Mouse (Mus musculus): ENCODE measurements at regions not wholly inside any gene's neighbourhood (a gene's known extent, or its start where the extent isn't known, plus 50 kb on each side); places are given as distances from the start of the nearest gene placed in this dataset.

DNA sequence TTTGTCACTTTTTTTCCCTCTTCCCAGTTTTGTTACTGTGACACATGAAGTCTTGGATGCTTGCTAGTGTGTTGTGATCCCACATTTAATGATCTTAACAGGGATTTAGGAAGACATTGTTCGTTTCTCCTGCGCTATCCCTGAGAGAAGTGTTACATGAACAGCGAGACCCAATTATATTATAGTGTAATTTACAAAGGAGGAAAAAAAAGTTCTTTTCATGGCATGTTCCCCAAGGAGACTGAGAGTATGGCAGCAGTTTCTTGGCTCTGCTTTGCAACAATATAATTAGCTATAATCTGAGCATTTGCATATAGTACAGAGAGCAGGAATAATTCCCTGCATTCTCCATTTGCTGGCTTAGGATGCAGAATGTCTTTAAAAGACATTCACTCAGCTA lies 168.6 kb downstream of the Insc start:
- DNase-seq, result no peak

DNA sequence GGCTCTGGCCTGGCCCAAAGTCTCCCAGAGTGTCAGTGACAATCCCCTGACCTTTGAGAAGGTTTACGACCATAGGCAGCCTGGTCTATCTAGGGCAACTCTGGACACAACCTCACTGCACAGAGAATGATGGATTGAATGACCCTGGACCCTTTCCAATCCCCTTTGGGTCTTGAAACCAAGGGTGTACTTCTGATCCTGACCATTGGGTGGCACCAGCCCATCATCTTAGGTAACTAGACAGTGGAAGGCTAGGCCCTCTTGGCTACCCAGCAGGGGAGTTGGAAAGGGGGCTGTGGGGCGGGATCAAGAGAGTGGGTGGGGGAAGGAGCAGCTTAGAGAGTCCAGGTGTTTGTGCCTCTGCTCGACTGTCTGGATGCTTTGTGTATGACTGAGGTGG lies 178.7 kb downstream of the Insc start:
- peak; percentile 62 to 68 for DNase-seq

DNA sequence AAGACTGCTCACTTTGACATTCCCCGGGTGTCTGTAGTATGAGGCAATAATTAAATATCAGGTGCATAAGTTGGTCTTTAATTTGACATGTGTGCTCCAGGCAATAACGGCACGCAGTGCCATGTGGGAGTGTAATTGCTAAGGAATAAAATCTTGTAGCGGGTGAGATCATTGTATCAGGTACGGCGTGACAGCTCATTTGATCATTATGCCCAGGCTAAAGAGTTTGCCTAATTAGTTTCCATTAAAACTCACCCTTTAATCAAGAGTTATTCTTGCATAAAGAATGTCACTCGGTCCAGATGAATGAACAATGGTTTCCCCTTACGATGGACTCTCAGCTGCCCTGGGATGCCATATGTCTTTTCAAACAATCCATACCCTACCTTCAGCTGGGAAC lies 190.4 kb downstream of the Insc start:
- DNase-seq, result no peak

DNA sequence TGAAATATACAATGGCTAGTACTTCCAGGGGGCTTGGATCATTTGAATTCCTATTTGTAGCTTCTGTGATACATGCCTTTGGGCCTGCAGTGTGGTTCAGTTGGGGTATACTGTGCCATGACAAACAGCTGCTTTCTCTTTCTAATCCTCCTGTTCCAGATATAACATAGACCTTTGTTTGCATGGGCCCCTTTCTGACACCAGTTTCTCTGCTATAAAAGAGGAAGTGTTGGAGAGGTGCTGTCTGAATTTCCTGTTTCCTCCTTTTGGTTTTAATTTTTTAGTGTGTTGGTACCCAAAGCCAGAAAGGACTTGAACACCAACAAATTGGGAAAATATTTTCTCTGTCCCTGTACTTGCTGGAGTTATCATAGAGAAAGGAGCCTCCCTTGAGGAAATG lies 207.3 kb downstream of the Insc start:
- DNase-seq, result no peak

DNA sequence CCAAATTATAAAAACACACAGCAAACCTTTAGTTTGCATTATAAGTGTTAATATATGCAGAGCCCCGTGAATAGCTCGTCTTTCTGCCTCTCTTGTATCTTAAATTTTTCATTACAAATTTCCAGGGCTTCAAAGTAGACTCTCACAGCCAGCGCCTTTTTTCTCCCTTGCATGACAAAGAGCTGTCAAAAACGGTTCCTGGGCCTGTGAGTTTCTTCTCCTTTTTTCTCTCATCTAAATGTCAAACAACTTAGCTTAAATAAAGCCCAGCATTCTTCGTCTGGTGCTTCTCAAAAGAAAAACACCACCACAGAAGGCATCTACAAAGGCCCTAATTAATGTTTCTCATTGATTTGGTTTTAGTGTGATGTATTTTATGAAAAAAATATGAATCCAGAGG lies 219.7 kb downstream of the Insc start:
- no peak for DNase-seq

DNA sequence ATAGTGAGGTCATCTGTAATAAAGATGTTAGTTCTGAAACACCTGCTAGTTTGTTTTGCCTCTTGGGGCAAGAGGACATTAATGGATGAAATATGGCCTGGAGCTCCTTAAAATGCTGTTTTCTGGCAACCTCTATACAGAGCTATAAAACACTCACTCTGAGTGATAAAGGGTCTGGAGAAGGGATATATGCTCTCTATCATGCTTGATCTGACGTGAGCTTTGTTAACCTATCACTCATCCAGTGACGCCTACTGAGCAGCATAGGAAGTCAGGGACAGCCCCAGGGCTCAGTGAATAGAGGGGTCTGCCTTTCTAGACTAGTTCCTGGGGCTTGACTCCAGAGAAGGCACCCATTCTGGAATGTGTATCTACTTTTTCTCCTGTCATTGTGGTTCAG lies 222.4 kb downstream of the Insc start:
- no peak for DNase-seq

DNA sequence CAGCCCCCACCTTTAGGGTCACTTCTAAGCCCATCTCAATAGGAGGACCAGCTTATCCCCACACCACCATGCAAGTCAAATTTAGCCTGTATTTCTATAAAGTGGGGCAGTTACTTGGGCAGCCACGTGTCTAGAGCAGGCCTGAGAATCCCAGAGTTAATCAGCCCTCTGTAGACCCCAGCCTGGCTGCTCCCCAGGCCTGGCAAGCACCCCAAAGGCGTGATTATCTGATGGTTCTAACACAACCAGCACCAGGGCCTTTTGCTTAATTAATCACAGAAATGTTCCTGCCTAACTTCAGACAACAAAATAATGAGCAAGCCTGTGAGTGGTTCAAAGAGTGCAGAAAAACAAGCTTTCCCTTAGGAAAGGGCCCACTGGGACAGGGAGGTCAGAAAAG lies 243.0 kb downstream of the Insc start:
- no peak for DNase-seq

DNA sequence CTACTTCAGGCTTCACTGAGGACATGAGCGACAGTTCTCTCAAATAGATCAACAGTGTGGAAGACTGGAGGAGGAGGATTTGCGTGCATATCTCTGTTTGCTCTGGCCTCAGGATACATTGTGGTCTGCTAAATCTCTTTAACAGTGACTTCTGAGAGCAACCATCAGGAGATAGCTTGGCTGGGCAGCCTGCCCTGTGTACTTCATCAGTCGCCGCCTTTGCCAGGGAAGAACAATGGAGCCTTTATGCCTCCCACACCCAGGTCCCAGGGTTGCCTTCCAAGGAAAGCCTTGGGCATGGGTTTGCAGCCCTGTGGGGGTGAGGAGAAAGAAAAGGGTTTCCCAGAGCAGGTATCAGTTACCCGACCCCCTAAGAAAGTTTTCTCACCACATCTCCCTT lies 247.8 kb downstream of the Insc start:
- DNase-seq, result no peak

DNA sequence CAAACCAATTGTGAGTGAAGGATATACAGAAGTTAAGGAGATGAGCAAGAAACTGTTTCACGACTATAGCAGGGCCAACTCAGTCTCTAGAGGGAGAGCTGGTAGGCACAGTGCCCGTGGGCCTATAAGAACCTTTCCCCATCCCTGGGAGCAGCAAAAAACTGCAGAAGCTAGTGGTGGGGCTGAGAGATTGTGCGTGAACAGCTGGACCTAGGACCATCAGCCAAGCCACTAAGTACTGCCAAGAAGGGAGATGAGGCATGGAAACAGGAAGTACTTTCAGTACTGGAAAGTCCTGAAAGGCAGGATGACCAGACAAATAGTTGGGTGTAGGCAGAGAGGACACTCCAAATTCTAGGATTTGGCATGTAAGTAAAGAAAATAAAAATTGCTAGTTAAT lies 248.9 kb downstream of the Insc start:
- no peak for DNase-seq

DNA sequence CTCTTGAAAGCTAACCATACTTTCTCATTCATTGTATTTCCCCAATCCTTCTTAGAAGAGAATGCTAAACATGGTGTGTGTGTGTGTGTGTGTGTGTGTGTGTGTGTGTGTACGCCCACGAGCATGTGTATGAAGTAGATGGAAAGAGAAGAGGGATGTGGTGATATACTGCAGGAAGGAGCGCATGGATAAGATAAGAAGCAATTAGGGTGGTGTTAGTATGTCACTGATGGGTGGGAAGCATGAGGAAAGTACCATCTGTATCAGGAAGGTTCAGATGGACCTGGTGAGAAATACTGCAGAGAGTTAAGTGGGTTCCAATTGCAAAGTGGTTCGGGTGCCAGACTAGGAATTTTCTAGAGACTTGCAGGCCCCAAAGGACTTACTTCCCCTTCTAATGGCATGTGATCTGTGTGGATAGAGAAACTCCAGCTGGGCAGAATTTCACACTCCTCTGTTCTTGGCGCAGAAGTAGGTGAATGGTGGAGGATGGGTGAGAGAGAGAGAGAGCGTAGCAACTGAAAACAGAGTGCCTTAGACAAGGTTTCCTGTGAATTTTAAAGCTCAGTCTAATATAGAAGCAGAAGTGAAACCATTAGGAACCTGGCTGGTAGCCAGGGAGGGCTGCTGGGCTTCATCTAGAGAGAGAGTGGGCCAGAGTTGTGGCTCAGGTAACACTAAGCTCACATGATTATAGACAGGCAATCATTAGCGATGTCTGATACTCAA lies 257.5 kb downstream of the Insc start:
- DNase-seq, result no peak

DNA sequence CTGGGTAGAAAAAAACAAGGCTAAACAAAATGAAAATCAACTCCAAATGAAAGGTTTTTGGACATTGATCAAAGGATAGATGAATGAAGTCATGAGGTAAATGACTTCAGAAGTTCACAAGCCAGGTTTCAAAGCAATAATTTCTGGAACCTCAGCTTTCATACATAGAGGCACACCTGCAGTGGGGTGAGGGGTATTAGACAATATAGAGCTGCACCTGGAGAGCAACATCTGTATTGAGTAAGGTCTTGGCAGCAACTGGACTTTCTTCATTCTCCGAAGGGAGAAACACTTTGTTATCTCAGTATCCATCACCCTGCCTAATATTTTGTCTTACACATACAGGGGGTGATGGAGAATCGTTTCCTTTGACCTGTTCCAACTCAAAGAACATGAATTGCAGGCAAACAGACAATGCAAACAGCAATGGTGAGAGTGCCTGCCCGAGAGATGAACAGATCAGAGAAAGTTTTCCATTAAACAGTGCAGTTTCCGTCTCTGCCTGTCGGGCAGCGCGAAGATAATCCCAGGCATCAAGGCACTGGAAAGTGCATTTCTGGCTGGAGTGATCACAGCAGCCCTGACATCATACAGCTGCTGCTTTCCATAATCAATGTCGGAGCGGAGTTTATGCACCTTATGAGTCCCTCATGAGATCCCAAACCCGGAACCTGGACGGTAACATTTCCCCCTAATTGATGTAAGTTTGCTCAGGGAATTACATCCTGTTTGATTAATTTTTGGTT lies 270.9 kb downstream of the Insc start:
- no peak for DNase-seq

DNA sequence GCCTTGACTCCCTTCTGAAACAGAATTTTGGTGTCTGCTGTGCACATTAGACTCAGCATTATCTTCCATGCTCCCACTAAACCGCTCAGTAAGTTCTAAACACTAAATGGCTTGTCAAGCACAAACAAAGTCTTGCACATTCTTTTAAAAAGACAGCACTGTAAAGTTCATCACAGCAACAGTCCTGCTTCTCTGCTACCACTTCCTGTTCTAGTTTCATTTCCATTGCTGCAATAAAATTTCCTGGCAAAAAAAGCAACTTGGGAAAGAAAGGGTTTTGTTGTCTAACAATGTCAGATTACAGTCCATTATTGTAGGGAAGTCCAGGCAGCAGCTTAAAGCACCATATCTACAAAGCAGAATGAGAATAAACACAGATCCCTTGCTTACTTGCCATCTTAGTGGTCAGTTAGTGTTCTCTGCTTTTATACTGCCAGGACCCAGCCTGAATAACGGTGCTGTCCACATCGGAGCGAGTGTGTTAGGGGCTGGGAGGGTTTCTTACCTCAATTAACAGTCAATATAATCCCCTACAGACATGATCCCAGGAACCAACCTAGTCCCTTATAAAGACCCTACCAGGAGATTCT lies 276.0 kb downstream of the Insc start:
- no peak for DNase-seq

DNA sequence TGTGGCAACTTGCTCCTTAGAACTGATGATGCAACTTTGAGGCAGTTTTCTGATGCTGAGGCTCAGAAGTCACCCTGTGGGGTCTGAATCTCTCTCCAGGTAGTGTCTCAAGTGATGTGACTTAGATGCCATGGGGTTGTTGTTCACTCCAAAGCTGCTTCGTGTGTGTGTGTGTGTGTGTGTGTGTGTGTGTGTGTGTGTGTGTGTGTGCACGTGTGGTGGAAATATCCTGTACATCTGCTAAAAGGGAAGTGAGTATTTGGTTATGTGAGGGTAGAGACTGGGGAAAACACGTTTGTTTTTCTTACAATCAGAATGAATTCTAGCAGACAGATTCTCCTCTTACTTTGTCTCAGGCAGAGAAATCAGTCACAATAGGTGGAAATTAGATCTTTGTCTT lies 276.5 kb downstream of the Insc start:
- DNase-seq, result no peak

DNA sequence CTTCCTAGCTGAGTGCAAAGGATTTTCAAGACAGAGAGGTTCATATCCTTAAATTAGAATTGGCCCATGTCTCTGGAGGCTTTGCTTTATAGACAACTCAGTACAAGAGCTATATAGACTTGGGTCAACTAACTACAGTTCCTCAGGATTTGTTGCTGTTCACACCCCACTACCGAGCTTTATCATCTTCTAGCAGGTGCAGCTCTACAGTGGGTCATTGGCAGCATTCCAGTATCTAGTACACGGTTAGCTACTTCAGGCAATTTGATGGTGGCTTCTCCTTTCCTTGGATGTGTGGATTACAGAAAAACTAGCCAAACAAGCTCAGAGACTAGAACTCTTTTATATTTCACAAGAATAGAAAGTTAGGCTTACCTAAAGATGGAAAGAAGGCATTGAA lies 282.3 kb downstream of the Insc start:
- no peak for DNase-seq

DNA sequence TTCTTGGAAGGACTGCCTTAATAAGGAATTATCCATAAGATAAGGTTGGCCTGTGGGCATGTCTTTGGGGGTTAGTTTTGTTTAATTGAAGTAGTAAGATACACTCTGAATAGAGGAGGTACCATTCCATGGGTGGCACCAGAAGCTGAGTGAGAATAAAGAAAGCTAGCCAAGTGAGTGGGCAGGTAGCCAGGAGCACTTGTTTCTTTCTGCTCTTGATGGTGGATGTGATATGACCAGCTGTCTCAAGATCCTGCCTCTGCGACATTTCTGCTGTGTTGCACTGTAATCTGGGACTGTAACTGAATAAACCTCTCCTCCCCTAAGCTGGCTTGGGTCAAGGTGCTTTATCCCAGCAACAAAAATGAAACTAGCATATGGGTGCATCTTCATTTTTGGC lies 284.2 kb downstream of the Insc start:
- DNase-seq, result no peak

DNA sequence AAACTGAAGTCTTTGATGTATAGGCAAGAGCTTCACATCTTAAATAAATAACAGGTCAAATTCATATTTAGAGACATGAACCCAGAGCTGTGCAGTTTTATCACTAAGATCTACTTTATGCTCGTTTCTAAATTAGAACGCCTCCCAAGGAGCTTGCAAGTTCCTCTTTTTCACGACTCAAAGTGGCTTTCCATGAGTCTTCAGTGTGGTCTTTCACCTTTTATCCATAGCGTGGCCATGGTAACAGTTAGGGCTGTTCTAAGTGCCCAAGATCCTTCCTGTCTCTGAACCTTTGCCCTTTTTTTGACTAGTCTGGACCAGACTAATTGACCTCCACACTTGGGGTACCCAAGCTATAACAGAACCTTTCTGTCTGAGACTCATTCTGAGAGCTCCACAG lies 290.5 kb downstream of the Insc start:
- DNase-seq, result no peak

DNA sequence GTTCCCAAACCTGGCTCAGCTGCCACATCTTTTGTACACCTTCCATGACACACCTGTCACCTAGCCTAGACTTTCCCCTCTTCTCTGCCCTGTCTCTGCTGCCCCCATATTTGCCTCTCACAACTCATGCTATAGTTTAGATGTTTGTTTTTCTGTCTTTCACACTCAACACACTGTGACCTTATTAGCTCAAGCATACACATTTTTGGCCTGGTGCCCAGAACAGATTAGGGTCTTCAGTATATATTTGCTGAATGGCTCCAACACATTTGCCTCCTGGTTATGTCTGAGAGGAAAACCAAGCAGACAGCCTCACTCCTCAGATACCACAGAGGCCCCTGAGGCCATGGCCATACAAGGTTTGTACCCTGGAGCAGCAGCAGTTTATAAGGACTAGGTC lies 312.0 kb downstream of the Insc start:
- no peak for DNase-seq

DNA sequence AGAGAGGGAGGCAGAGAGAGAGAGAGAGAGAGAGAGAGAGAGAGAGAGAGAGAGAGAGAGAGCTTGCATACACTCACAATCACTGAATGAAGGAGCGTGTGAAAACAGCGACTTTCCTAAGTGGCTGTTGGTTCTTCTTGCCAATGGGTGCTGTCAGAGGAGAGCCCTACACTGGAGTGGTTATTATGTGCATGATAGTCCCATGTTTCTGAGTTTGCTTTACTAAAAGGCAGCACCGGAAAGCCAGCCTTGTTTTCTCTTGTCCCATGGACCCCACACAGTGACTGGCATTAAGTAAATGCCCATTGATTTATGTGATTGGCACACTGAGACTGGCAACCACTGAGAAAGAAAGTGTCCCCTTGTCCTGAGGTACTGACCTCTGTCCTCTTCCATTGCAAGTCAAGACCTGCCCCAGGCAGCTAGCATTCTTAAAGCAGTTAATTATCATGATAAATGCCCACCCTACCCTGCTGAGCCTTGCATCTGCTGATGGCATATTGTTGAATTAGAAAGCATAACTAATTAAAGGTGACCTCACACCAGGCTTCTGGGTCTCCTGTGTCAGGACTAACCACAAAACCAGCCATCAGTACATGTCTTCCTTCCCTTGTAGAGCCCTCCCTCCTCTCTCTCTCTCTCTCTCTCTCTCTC lies 313.6 kb downstream of the Insc start:
- DNase-seq, result no peak

DNA sequence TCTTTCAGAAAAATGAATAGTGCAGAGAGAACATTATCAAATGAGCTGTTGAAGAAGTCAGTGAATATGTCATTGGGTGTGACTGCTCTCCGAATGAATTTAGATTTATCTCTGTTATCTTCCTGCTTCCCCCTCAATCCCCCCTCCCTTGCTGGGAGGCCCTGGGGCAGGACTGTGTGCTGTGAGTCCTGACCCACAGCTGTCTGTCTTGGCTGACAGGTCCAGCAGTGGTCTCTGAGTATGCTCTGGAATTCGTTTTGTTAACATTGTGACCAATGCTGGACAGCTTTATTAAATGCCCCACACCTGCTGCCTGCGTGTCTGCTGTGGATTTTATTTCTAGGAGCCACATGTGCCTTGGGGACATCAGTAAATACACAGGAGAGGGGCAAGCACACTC lies 314.2 kb downstream of the Insc start:
- DNase-seq, result no peak

DNA sequence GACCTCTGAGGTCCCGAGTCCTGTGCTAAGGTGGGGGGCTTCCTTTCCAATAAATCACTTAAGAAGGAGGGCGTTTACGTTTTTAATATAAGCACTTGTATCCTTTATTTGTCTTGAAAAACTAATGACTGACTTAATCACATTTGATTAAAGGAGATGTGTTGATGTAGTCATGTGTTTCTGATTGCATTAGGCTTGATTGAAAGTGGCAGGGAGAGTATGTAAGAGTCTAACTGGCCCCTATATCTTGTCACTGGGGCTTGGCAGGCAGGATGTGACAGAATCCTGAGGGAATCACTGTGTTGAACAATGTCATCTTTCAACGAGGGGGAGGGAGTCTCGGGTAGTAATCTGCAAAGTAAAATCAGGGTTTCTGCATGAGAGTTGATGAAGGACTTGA lies 316.7 kb downstream of the Insc start:
- DNase-seq, result no peak

DNA sequence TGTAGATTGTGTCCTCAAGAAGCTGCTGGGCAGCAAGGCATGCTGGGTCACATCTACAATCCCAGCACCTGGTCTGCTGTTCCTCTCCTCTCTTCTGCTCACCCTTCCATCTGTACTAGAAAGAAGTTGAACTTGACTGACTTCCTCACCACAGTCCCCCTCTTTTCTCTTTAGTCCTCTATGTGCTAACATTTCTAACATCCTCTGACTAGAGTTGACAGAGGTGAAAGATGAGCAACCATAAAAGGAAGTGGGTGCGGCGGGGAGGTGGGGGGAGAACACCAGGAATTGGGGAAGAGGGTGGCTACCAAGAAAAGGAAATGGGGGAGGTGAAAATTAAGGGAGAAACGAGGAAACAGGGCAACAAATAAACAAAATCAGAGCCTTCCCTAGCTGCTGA lies 319.3 kb downstream of the Insc start:
- no peak for DNase-seq

DNA sequence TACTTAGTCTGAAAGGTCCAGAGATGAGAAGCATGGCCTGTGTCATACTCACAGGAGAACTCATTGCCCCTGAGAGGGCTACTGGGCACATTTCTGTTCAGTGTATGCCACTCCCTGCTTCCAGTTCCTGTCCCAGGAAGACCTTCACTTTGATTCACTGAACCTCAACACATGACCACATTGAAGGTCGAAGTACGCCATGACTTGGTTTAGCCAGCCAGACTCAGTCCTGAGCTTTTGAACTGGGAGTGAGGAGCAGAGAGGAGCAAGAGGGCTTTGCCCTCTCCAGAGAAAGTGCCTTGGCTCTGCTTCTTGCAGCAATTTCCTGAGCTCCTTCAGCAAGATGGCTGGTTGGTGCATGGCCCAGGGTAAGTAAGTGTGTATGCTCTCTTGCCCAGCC lies 324.1 kb downstream of the Insc start:
- DNase-seq, result no peak

DNA sequence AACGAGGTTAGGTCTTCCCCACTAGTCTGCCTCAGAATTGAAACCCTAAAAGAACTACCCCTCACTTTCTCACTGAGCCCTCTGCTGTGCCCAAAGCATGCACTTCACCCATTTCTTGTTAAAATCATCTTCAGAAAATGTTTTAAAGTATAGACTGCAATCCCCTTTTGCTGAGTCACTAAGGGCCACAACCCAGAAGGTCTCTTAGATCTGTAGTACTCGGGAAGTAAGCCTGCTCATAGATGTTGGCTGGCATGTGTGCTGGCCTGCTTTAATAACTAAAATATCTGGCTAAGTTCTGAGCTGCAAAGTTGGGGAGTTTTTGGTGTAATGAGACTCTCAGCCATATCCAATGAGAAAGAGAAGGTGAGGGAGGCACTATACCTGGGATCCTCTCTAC lies 329.9 kb downstream of the Insc start:
- DNase-seq, result no peak

DNA sequence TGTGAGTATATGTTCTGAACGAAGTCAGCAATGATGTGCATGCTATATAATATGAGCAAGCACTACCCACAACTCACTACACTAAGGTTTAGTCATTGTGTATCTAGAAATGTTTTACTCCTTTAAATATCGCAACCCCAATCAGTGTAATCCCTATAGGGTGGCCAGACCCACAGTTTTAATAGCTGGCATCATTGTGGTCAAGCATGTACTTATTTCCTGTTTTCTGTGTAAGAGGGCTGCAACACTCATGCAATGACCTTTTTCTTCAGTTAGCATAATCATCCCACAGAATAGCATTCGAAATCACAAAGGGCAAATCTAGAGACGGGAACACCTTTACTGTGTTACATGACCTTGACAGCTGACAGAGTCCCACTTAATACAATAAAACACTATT lies 333.3 kb downstream of the Insc start:
- DNase-seq, result no peak

Data from thymus, postnatal 36 days (tissue).